Mouse (Mus musculus): ENCODE results near the gene Hjurp. TPM values are rescaled to one million over a fixed set of nuclear protein-coding genes. Genes with fewer than 3 reads are reported as not detected.

Hjurp gene
- polyA plus RNA-seq, 1 experiment from 2014 or later = 174 TPM

DNA sequence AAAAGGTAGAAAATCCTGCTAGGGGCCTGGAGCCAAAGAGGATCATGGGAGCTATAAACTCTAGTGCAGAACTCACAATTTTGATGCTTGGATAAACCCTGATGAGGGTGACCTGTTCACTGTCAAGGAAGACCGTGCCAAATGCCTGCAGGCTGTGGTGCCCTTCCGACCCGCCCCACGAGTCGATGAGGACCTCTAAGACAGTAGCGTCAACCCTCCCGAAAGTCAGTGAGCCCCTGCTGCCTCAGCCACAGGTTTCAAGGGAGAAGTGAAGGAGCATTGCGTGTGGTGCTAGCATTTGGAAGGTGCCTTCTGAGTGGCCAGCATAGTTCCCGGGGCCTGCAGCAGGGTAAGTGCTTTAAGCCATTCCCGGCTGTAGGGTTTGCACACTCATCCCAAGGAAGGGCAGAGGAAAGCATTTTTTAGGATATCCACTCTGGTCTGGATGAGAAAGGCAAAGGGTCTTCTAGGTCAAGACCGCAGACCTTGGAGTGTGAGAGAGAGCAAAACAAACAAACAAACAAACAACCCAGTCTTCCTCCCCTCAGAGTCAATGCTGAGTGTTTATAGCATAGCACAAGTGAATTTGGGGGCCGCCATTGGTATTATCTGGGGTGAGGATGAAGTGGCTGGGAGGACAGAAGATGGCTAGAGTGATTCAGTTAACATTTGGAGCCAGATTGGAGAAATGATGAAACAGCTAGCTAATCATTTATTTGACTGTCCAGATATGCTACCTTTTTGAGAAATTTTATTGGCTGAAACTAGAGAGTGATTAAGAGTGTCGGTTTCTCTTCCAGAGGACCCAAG lies 9.7 kb upstream of the Hjurp start:
- Histone ChIP-seq H3K4me2 (ENCODE audit: low read depth, severe bottlenecking) (no peak overlapping the region), H3K4me1 (ENCODE audit: control insufficient read depth, insufficient read depth, low read length) (no peaks in the 10 kb centered on the region), H3K27ac (replicated peaks; ENCODE audit: low read depth, low read length) (no peak overlapping the region), H3K4me3 (ENCODE audit: low read depth, low read length) (no peak overlapping the region), H3K36me3 (ENCODE audit: control insufficient read depth, insufficient read depth, low read length) (no peaks in the 10 kb centered on the region), H3K9me3 (ENCODE audit: control insufficient read depth, low read length) (peaks cover 65% of the 10 kb centered on the region), H3K9ac (ENCODE audit: low read length) (no peak overlapping the region), H3K27me3 (ENCODE audit: control insufficient read depth, insufficient read depth, low read length) (no peaks in the 10 kb centered on the region)
- ATAC-seq (ENCODE audit: insufficient number of reproducible peaks, low FRiP score, low TSS enrichment, low read depth) = no peak
- DNase-seq (ENCODE audit: low spot score) = no peak
- WGBS = 75% methylated on average over 13 of the region's 13 CpGs

DNA sequence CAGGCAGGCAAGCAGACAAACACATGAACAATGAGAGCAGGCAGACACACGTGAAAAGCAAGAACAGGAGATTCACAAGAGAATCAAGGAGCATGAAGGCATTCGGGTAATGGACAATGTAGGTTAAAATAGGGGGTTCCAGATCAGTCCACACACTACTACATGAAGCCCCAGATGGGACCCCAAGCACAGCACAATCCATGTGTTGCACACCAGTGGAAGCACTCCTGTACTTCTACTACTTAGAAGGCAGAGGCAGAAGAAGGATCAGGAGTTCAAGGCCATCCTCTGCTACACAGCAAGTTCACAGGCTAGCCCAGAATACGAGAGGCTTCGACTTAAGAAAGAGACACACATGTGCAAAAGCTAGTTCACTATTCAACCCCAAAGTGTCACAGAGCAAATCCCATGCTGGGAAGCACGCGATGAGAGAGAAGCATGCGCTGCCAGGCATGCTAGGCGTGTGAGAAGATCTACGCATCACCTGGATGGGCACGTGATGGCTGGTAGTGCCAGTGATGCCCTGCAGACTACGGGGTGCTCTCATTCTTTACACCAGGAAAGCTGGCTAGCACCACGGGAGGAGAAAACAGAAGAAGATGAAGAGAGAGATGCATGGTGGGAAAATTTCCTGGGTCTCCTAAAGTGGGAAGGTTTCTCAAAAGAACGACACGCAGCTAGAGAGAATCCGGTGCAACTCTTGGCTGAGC lies 8.9 kb upstream of the Hjurp start:
- Histone ChIP-seq H3K4me1 (ENCODE audit: control insufficient read depth, insufficient read depth, low read length) (no peaks in the 10 kb centered on the region), H3K4me3 (ENCODE audit: low read depth, low read length) (no peak overlapping the region), H3K9ac (ENCODE audit: low read length) (no peak overlapping the region), H3K4me2 (ENCODE audit: low read depth, severe bottlenecking) (no peak overlapping the region), H3K9me3 (ENCODE audit: control insufficient read depth, low read length) (peaks cover 57% of the 10 kb centered on the region), H3K27ac (replicated peaks; ENCODE audit: low read depth, low read length) (no peak overlapping the region), H3K27me3 (ENCODE audit: control insufficient read depth, insufficient read depth, low read length) (no peaks in the 10 kb centered on the region), H3K36me3 (ENCODE audit: control insufficient read depth, insufficient read depth, low read length) (no peaks in the 10 kb centered on the region)
- ATAC-seq (ENCODE audit: insufficient number of reproducible peaks, low FRiP score, low TSS enrichment, low read depth) = no peak
- no peak for DNase-seq (ENCODE audit: low spot score)
- WGBS = 83% methylated on average over 15 of the region's 15 CpGs

DNA sequence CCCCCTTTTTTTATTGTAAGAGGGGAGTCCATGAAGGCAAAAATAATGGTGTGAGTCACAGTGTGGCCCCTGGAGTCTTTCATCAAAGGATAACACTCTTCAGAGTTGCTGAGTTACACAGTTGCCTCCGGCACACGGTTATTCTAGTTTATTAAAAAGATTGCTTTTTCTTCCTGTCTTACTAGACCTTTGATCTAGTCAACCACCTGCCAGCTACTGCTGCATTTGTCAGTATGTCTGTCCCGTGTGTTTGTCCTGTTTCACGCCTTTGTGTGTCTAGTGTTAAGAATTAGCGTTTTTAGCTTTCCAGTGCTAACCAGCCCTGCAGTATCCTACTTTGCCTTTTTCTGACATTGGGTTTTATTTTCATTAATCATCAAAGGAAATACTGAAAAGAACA lies 8.2 kb upstream of the Hjurp start:
- Histone ChIP-seq H3K4me1 (ENCODE audit: control insufficient read depth, insufficient read depth, low read length) (no peaks in the 10 kb centered on the region), H3K4me3 (ENCODE audit: low read depth, low read length) (no peak overlapping the region), H3K9me3 (ENCODE audit: control insufficient read depth, low read length) (peaks cover 56% of the 10 kb centered on the region), H3K27ac (replicated peaks; ENCODE audit: low read depth, low read length) (no peak overlapping the region), H3K4me2 (ENCODE audit: low read depth, severe bottlenecking) (no peak overlapping the region), H3K27me3 (ENCODE audit: control insufficient read depth, insufficient read depth, low read length) (no peaks in the 10 kb centered on the region), H3K9ac (ENCODE audit: low read length) (no peak overlapping the region), H3K36me3 (ENCODE audit: control insufficient read depth, insufficient read depth, low read length) (no peaks in the 10 kb centered on the region)
- DNase-seq (ENCODE audit: low spot score) (no peak), ATAC-seq (ENCODE audit: insufficient number of reproducible peaks, low FRiP score, low TSS enrichment, low read depth) (no peak)
- 72% methylated on average over 5 of the region's 5 CpGs for WGBS

DNA sequence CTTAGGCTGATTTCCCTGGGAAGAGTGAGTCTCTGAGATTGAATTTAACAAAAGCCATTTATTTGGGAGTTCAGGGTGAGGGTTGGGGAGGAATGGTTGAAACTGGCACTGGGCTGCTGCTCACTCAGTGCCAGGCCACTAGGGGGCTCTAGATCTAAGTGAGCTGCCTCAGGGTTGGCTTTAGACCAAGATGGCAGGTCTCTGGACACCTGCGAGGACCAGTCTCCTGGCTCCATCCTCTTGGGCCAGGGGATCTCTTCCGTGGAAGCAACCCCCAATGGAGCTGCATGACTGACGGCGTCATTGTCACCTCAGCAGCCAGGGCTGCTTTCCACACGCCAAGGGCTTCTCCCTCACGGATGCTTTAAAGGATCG lies 7.5 kb upstream of the Hjurp start:
- Histone ChIP-seq H3K9me3 (ENCODE audit: control insufficient read depth, low read length) (peaks cover 49% of the 10 kb centered on the region), H3K4me2 (ENCODE audit: low read depth, severe bottlenecking) (no peak overlapping the region), H3K27ac (replicated peaks; ENCODE audit: low read depth, low read length) (no peak overlapping the region), H3K36me3 (ENCODE audit: control insufficient read depth, insufficient read depth, low read length) (no peaks in the 10 kb centered on the region), H3K9ac (ENCODE audit: low read length) (no peak overlapping the region), H3K27me3 (ENCODE audit: control insufficient read depth, insufficient read depth, low read length) (no peaks in the 10 kb centered on the region), H3K4me1 (ENCODE audit: control insufficient read depth, insufficient read depth, low read length) (no peaks in the 10 kb centered on the region), H3K4me3 (ENCODE audit: low read depth, low read length) (no peak overlapping the region)
- WGBS = 62% methylated on average over 7 of the region's 7 CpGs
- DNase-seq (ENCODE audit: low spot score) (no peak), ATAC-seq (ENCODE audit: insufficient number of reproducible peaks, low FRiP score, low TSS enrichment, low read depth) (0 out of 2 replicates have a peak, but pooled peaks have one; percentile 17)

DNA sequence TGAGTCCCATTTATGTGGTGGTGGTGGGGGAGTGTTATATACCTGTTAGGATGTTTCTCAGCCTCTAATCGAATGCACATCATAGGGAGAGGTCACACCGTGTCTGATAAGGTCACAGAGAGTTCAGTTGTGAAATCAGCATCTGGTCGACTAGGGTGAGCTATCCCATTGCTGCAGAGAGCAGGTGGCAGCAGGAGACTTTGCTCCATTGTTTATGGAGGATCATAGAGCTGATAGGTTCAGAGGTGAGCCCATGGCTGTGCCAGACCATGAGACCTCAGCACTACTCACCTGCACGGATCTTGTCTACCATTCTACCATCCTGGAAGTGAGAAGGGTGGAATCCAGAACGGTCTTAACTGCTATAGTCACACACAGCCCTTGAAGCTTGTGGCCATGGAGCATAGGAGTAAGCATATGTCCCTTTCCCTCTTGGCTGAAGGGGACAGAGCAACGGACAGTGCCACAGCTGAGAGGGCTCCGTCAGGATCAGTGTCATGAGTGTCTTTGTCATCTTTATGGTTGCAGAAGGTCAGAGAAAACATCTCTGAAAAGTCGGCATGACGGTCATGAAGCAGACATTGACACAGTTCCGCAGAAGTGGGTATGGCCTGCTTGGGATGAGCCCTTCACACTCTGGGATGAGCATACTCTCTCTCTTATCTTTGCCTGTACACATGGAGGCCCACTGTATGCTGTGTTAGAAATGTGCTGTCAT lies 7.0 kb upstream of the Hjurp start:
- H3K36me3 ChIP-seq (ENCODE audit: control insufficient read depth, insufficient read depth, low read length) = no peaks in the 10 kb centered on the region
- H3K4me2 ChIP-seq (ENCODE audit: low read depth, severe bottlenecking) = no peak overlapping the region
- H3K9ac ChIP-seq (ENCODE audit: low read length) = no peak overlapping the region
- WGBS = 63% methylated on average over 10 of the region's 10 CpGs
- H3K4me1 ChIP-seq (ENCODE audit: control insufficient read depth, insufficient read depth, low read length) = no peaks in the 10 kb centered on the region
- no peaks in the 10 kb centered on the region for H3K27me3 ChIP-seq (ENCODE audit: control insufficient read depth, insufficient read depth, low read length)
- H3K4me3 ChIP-seq (ENCODE audit: low read depth, low read length) = no peak overlapping the region
- ATAC-seq (ENCODE audit: insufficient number of reproducible peaks, low FRiP score, low TSS enrichment, low read depth) = peak; percentile 7; the same call in 1 of the 2 replicates
- H3K9me3 ChIP-seq (ENCODE audit: control insufficient read depth, low read length) = peaks cover 49% of the 10 kb centered on the region
- no peak overlapping the region for H3K27ac ChIP-seq (replicated peaks; ENCODE audit: low read depth, low read length)
- no peak for DNase-seq (ENCODE audit: low spot score)

DNA sequence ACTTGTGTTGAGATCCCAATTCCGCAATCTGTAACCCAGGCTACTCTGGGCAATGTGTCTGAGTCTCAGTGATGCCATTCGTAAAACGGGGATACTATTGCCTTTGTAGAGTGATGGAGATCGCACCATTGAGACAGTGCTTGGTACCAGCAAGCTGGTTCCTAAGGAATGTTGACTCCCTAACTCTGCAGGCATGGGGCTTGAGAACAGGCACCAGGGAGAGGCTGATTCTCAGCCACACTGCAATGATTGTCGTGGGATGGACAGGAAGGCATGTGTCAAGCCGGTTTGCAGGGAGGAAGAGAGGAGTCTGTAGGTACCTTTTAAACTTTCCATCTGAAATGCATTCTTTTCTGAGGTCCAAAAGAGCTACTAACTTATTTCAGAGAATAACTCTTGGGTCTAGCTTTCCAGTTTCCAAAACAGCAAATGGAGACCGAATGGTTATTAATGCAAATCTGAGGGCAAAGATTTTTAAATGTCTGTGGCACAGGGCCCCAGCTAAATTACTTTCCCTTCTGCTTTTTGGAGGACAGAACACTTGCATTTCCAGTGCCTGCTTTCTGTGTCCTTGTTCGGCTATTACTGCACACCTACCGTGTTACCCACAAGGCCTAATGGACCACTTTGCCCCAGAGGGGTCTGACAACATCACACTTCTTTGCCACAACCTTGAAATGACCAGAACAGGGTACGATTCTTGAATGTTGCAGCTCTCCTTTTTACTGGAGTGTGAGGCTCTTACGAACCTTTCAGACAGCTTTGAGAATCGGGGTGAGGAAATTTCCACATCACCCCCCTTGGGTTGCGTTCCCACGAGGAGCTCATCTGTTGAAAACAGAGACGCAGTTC lies 6.2 kb upstream of the Hjurp start:
- H3K27ac ChIP-seq (replicated peaks; ENCODE audit: low read depth, low read length) = no peak overlapping the region
- WGBS = 79% methylated on average over 15 of the region's 15 CpGs
- no peaks in the 10 kb centered on the region for H3K4me1 ChIP-seq (ENCODE audit: control insufficient read depth, insufficient read depth, low read length)
- no peak overlapping the region for H3K4me3 ChIP-seq (ENCODE audit: low read depth, low read length)
- peaks cover 49% of the 10 kb centered on the region for H3K9me3 ChIP-seq (ENCODE audit: control insufficient read depth, low read length)
- no peaks in the 10 kb centered on the region for H3K27me3 ChIP-seq (ENCODE audit: control insufficient read depth, insufficient read depth, low read length)
- DNase-seq (ENCODE audit: low spot score) (no peak), ATAC-seq (ENCODE audit: insufficient number of reproducible peaks, low FRiP score, low TSS enrichment, low read depth) (no peak)
- H3K4me2 ChIP-seq (ENCODE audit: low read depth, severe bottlenecking) = no peak overlapping the region
- H3K36me3 ChIP-seq (ENCODE audit: control insufficient read depth, insufficient read depth, low read length) = no peaks in the 10 kb centered on the region
- no peak overlapping the region for H3K9ac ChIP-seq (ENCODE audit: low read length)

DNA sequence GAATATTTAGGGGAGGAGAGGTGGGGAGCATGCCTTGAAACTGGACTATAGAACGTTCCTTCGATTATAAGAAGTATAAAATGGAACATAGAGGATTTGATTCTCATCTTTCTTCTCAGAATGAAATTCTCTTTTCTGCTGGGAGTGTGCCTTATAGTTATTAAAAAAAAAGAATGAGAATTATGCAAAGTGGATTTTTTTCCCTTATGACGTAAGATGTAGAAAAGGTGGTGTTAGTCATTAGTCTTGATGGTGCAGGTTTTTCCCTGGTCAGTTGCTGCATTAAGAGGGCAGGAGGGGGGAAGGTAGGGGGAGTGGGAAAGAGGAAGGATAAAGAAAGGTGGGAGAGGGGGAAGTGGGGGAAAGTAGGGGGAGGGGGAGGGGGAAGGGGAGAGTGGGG lies 4.9 kb upstream of the Hjurp start:
- Histone ChIP-seq H3K4me1 (ENCODE audit: control insufficient read depth, insufficient read depth, low read length) (no peaks in the 10 kb centered on the region), H3K4me2 (ENCODE audit: low read depth, severe bottlenecking) (no peak overlapping the region), H3K27ac (replicated peaks; ENCODE audit: low read depth, low read length) (no peak overlapping the region), H3K27me3 (ENCODE audit: control insufficient read depth, insufficient read depth, low read length) (no peaks in the 10 kb centered on the region), H3K9ac (ENCODE audit: low read length) (no peak overlapping the region), H3K36me3 (ENCODE audit: control insufficient read depth, insufficient read depth, low read length) (no peaks in the 10 kb centered on the region), H3K9me3 (ENCODE audit: control insufficient read depth, low read length) (peaks cover 42% of the 10 kb centered on the region), H3K4me3 (ENCODE audit: low read depth, low read length) (no peak overlapping the region)
- DNase-seq (ENCODE audit: low spot score) (no peak), ATAC-seq (ENCODE audit: insufficient number of reproducible peaks, low FRiP score, low TSS enrichment, low read depth) (no peak)
- 61% methylated on average over 3 of the region's 3 CpGs for WGBS
